Mouse (Mus musculus): ENCODE results near the gene Gm17364. TPM values are rescaled to one million over a fixed set of nuclear protein-coding genes. Genes with fewer than 3 reads are reported as not detected.
A peak's percentile ranks its signal among the peaks of the same experiment; 100 is the strongest.

Gm17364 gene
- not detected for polyA plus RNA-seq (2021)

DNA sequence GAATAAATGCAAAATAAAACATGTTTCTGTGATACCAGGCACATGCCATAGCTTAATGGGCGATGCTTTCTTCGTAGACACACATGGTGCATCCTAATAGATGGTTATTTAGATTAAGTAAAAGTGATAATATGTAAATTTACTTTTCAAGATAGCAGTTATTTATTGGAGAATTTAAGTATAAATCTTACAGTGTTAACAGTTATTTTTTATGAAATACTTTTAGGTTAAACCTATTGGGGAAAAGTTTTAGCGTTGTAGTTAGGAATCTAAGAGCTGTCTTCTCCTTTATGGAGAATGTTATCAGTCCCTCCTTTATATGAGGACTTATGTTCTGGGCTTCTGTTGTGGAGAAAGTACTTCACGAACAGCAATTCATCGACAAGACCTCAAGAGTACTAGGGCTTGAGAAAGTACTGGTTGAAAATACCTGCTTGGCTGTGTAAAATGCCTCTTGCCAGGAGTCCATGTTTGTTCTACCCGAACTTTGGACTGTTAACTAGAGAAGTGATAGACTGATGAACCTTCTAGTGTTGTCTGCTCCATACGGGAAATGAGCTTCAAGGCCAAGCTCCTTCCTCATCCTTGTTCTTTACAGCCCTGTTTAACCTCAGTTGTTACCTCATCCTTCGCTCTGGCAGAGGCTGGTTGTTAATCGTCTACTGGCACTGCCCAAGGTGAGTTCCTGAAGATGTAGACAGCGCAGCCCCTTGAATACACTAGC lies at the start of gene Gm17364:
Gene Gm17364 (minus strand): TSS at position 51 of the 724 bp plus-strand sequence.
- H3K27me3 ChIP-seq = no peaks in the 10 kb centered on the region
- CTCF ChIA-PET = interaction anchor here (1.0 to 1.1 kb wide), 2 partner anchors 7 to 11 kb away, joined by 3 read pairs; no protein-coding TSS in a partner anchor
- POLR2A ChIA-PET = no interaction called here
- DNase-seq (ENCODE audit: low read depth, low spot score) (no peak), ATAC-seq (no peak)
- no peak for TF ChIP-seq CTCF (IDR thresholded peaks at IDR 0.05)
- in situ Hi-C loops (cut with MboI; ENCODE audit: low pct_unique_long_range_greater_than_20kb) = no loop called here

GRCm38 (mm10) chr13:41321433-41321832 lies 47.7 kb upstream of the Gm17364 start:
- ChIA-PET POLR2A (interaction anchor here (0.7 to 1.6 kb wide), 2 partner anchors 36 to 108 kb away, joined by 3 to 5 read pairs; no protein-coding TSS in a partner anchor), CTCF (interaction anchor here (2.1 kb wide), 1 partner anchor 19 kb away, joined by 7 read pairs; no protein-coding TSS in a partner anchor)
- H3K27me3 ChIP-seq = no peaks in the 10 kb centered on the region
- in situ Hi-C loops (cut with MboI; ENCODE audit: low pct_unique_long_range_greater_than_20kb) = no loop called here
- no peak for ATAC-seq
- no peak for TF ChIP-seq CTCF (IDR thresholded peaks at IDR 0.05)
- peak; percentile 47 for DNase-seq (ENCODE audit: low read depth, low spot score)

GRCm38 (mm10) chr13:41320749-41321148 lies 47.0 kb upstream of the Gm17364 start:
- ChIA-PET POLR2A (interaction anchor here (0.7 to 1.6 kb wide), 2 partner anchors 37 to 109 kb away, joined by 3 to 5 read pairs; no protein-coding TSS in a partner anchor), CTCF (interaction anchor here (2.1 kb wide), 1 partner anchor 18 kb away, joined by 7 read pairs; no protein-coding TSS in a partner anchor)
- ATAC-seq = no peak
- no peak for DNase-seq (ENCODE audit: low read depth, low spot score)
- in situ Hi-C loops (cut with MboI; ENCODE audit: low pct_unique_long_range_greater_than_20kb) = no loop called here
- TF ChIP-seq CTCF (IDR thresholded peaks at IDR 0.05) = no peak
- no peaks in the 10 kb centered on the region for H3K27me3 ChIP-seq

DNA sequence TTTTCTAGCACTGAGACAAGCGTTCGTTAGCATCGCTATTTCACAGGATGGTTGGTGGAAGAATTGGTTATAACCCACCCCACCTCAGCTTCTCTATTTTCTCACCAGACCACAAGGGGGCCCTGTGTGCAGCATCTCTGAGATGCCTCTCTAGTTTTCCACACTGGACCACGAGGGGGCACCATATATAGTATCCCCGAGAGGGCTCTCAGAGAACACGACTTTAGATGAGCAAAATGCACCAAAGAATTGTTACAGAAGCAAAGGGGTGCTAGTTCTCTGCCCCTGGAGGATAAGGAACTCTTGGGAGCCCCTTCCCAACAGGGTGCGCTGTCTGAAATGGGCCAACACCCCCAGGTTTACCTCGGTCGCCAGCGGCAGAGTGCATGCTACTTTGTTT lies 28.9 kb upstream of the Gm17364 start:
- CTCF ChIA-PET = interaction anchor here (0.6 to 2.7 kb wide), 23 partner anchors 9 to 289 kb away, joined by 3 to 23 read pairs (median 4); no protein-coding TSS in a partner anchor
- peak; percentile 93 for TF ChIP-seq CTCF (IDR thresholded peaks at IDR 0.05)
- in situ Hi-C loops (cut with MboI; ENCODE audit: low pct_unique_long_range_greater_than_20kb) = no loop called here
- POLR2A ChIA-PET = interaction anchor here (0.7 to 0.9 kb wide), 3 partner anchors 11 to 274 kb away, joined by 3 read pairs; no protein-coding TSS in a partner anchor
- DNase-seq (ENCODE audit: low read depth, low spot score) (peak; percentile 33), ATAC-seq (no peak)
- no peaks in the 10 kb centered on the region for H3K27me3 ChIP-seq

GRCm38 (mm10) chr13:41300037-41300436 lies 26.3 kb upstream of the Gm17364 start:
- in situ Hi-C loops (cut with MboI; ENCODE audit: low pct_unique_long_range_greater_than_20kb) = no loop called here
- DNase-seq (ENCODE audit: low read depth, low spot score) (no peak), ATAC-seq (no peak)
- H3K27me3 ChIP-seq = no peaks in the 10 kb centered on the region
- ChIA-PET CTCF (interaction anchor here (2.8 kb wide), 1 partner anchor 160 kb away, joined by 7 read pairs; no protein-coding TSS in a partner anchor), POLR2A (interaction anchor here (0.6 kb wide), 1 partner anchor 29 kb away, joined by 3 read pairs; no protein-coding TSS in a partner anchor)
- TF ChIP-seq CTCF (IDR thresholded peaks at IDR 0.05) = no peak

GRCm38 (mm10) chr13:41298996-41299395 lies 25.2 kb upstream of the Gm17364 start:
- DNase-seq (ENCODE audit: low read depth, low spot score) = no peak

DNA sequence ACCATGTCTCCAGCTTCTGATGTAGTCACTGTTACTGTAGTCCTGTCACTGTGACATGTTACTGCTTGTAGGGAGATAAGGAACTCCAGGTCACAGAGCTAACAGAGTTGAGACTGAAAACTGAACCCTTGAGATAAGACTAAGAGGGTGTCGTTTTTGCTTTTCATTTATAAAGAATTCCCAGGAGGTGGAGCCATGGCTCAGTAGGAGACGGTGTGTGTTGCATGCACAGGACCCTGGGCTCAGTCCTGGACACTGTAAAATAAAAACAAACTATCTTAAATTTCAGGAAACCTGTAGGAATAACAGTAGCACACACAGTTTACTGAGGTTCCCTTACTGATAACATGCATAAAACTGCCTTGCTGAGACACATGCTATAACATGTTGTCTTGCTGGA lies 24.8 kb upstream of the Gm17364 start:
- TF ChIP-seq CTCF (IDR thresholded peaks at IDR 0.05) = peak; percentile 21
- ATAC-seq (no peak), DNase-seq (ENCODE audit: low read depth, low spot score) (no peak)
- H3K27me3 ChIP-seq = no peaks in the 10 kb centered on the region
- POLR2A ChIA-PET = no interaction called here
- CTCF ChIA-PET = no interaction called here
- in situ Hi-C loops (cut with MboI; ENCODE audit: low pct_unique_long_range_greater_than_20kb) = loop anchor here (25.0 kb wide), 1 partner anchor 964 kb away; no protein-coding TSS in a partner anchor

More at GRCm38 (mm10) chr13:41298996-41299395, 25.2 kb upstream of the Gm17364 start:
- TF ChIP-seq CTCF (IDR thresholded peaks at IDR 0.05) = no peak
- CTCF ChIA-PET = no interaction called here
- POLR2A ChIA-PET = no interaction called here
- no peaks in the 10 kb centered on the region for H3K27me3 ChIP-seq
- in situ Hi-C loops (cut with MboI; ENCODE audit: low pct_unique_long_range_greater_than_20kb) = loop anchor here (25.0 kb wide), 1 partner anchor 963 kb away; no protein-coding TSS in a partner anchor
- no peak for ATAC-seq

GRCm38 (mm10) chr13:41296396-41296795 lies 22.6 kb upstream of the Gm17364 start:
- peaks cover 4% of the 10 kb centered on the region for H3K27me3 ChIP-seq
- TF ChIP-seq CTCF (IDR thresholded peaks at IDR 0.05) = no peak
- DNase-seq (ENCODE audit: low read depth, low spot score) (no peak), ATAC-seq (no peak)
- in situ Hi-C loops (cut with MboI; ENCODE audit: low pct_unique_long_range_greater_than_20kb) = loop anchor here (25.0 kb wide), 1 partner anchor 966 kb away; no protein-coding TSS in a partner anchor
- ChIA-PET CTCF (no interaction called here), POLR2A (no interaction called here)

- ATAC-seq (no peak), DNase-seq (ENCODE audit: low read depth, low spot score) (no peak)
- POLR2A ChIA-PET = no interaction called here
- peaks cover 9% of the 10 kb centered on the region for H3K27me3 ChIP-seq
- in situ Hi-C loops (cut with MboI; ENCODE audit: low pct_unique_long_range_greater_than_20kb) = loop anchor here (25.0 kb wide), 1 partner anchor 966 kb away; no protein-coding TSS in a partner anchor
- CTCF ChIA-PET = no interaction called here
- no peak for TF ChIP-seq CTCF (IDR thresholded peaks at IDR 0.05)
Measured at GRCm38 (mm10) chr13:41295886-41296285, 22.1 kb upstream of the Gm17364 start.

GRCm38 (mm10) chr13:41293595-41293994 lies 19.8 kb upstream of the Gm17364 start:
- ATAC-seq (no peak), DNase-seq (ENCODE audit: low read depth, low spot score) (no peak)
- POLR2A ChIA-PET = no interaction called here
- peaks cover 10% of the 10 kb centered on the region for H3K27me3 ChIP-seq
- CTCF ChIA-PET = interaction anchor here (0.8 to 1.5 kb wide), 2 partner anchors 9 to 287 kb away, joined by 3 read pairs; no protein-coding TSS in a partner anchor
- no peak for TF ChIP-seq CTCF (IDR thresholded peaks at IDR 0.05)
- in situ Hi-C loops (cut with MboI; ENCODE audit: low pct_unique_long_range_greater_than_20kb) = loop anchor here (25.0 kb wide), 1 partner anchor 969 kb away; no protein-coding TSS in a partner anchor
